Mouse (Mus musculus): ENCODE data around the gene Tpte. TPM values are rescaled to one million over a fixed set of nuclear protein-coding genes. Genes with fewer than 3 reads are reported as not detected.

Gene Tpte
- polyA plus RNA-seq (2014; fragmentation: Nextera tagmentation; extraction: Ambion mirVana) = not detected in 2 replicates

DNA sequence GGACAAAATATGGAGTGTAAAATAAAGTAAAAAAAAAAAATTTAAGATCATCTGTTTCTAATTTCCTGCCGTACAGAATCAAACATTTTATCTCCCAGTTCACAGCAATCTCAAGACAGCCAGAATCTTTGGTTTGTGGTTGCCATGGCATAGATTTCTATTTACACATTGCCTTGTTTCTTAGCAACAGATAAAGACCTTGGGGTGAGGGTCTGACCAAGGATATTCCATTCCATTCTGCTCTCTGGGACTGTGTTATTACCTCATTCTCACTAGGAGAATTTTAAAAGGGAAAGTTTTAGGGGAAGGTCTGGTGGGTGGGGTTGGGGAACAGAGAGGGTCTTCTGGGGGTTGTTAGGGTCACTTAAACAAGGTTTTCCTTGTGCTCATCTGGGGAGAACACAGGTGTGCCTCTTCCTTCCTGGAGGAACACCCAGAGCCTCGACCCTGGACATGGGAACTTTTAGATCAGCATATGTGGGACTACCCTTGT lies at the start of gene Tpte:
Gene Tpte, plus strand, starts transcription at position 443 of the 493 bp plus-strand sequence.
- Histone ChIP-seq H3K4me2 (ENCODE audit: low read depth, low read length) (no peak within 1 kb of the TSS), H3K36me3 (ENCODE audit: control insufficient read depth, insufficient read depth, low read length) (no peaks in the 10 kb centered on the region), H3K9ac (replicated peaks; ENCODE audit: low read depth, low read length) (no peak within 1 kb of the TSS), H3K9me3 (ENCODE audit: control insufficient read depth, low read length) (no peaks in the 10 kb centered on the region), H3K27me3 (ENCODE audit: control insufficient read depth, insufficient read depth, low read length) (no peaks in the 10 kb centered on the region), H3K27ac (ENCODE audit: low read depth, low read length) (no peak within 1 kb of the TSS), H3K4me3 (ENCODE audit: low read depth, low read length) (no peak within 1 kb of the TSS), H3K4me1 (ENCODE audit: control insufficient read depth, insufficient read depth, low read length) (no peaks in the 10 kb centered on the region)
- ATAC-seq (ENCODE audit: low read depth) = no peak
- WGBS = 82% methylated on average over 2 of the region's 2 CpGs

DNA sequence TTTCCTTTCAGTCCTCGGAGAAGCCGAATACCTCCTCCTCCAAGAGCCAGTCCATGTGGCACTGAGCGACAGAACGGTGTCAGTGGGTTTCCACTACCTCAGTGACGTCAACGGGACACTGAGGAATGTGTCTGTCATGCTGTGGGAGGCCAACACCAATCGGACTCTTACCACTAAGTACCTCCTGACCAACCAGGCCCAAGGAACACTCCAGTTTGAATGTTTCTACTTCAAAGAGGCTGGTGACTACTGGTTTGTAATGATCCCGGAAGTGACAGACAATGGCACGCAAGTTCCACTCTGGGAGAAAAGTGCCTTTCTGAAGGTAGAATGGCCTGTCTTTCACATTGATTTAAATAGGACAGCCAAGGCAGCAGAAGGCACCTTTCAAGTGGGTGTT lies 40.3 kb upstream of the Tpte start:
- Histone ChIP-seq H3K27me3 (ENCODE audit: control insufficient read depth, insufficient read depth, low read length) (no peaks in the 10 kb centered on the region), H3K9me3 (ENCODE audit: control insufficient read depth, low read length) (no peaks in the 10 kb centered on the region), H3K27ac (ENCODE audit: low read depth, low read length) (no peak overlapping the region), H3K36me3 (ENCODE audit: control insufficient read depth, insufficient read depth, low read length) (no peaks in the 10 kb centered on the region), H3K4me1 (ENCODE audit: control insufficient read depth, insufficient read depth, low read length) (no peaks in the 10 kb centered on the region), H3K4me3 (ENCODE audit: low read depth, low read length) (no peak overlapping the region), H3K4me2 (ENCODE audit: low read depth, low read length) (no peak overlapping the region), H3K9ac (replicated peaks; ENCODE audit: low read depth, low read length) (no peak overlapping the region)
- WGBS = 90% methylated on average over 9 of the region's 9 CpGs
- no peak for ATAC-seq (ENCODE audit: low read depth)

DNA sequence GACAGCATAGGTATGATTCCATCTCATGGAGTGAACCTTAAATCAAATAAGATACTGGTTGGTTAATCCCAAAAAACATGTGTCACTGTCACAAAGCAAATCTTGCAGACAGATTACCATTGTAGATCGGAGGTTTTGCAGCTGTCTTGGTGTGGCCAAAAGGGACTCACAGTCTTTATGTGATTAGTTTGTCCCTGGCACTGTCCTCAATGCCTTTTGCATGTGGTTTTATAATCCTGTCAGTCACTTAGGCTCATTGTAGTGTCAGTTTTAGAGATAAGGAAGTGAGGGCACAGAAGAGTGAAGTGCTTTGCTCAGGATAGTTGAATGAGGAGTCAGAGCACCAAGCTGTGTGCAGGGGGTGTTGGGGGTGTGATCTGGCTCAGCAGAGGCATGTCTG lies 37.6 kb upstream of the Tpte start:
- Histone ChIP-seq H3K27ac (ENCODE audit: low read depth, low read length) (no peak overlapping the region), H3K9me3 (ENCODE audit: control insufficient read depth, low read length) (no peaks in the 10 kb centered on the region), H3K4me1 (ENCODE audit: control insufficient read depth, insufficient read depth, low read length) (no peaks in the 10 kb centered on the region), H3K9ac (replicated peaks; ENCODE audit: low read depth, low read length) (no peak overlapping the region), H3K36me3 (ENCODE audit: control insufficient read depth, insufficient read depth, low read length) (no peaks in the 10 kb centered on the region), H3K4me3 (ENCODE audit: low read depth, low read length) (no peak overlapping the region), H3K4me2 (ENCODE audit: low read depth, low read length) (no peak overlapping the region), H3K27me3 (ENCODE audit: control insufficient read depth, insufficient read depth, low read length) (no peaks in the 10 kb centered on the region)
- 74% methylated on average over 1 of the region's 1 CpGs for WGBS
- ATAC-seq (ENCODE audit: low read depth) = no peak

DNA sequence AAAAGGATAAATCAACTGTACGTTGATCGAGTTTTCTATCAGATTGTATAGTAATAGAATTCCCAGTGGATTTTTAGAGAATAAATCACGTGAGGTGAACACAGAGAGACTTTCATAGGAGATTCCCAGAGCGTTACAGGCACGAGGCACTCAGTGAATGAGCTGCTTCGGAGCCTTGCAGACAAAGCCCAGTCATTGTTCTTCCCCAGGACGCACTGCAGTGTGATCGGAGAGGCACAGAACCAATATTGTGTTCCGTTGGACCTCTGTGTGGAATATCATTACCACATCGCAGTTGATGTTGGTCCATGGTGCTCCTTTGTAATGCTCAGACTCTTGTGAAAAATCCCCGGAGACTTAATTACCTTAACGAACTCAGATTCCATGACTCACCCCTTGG lies 35.3 kb upstream of the Tpte start:
- Histone ChIP-seq H3K36me3 (ENCODE audit: control insufficient read depth, insufficient read depth, low read length) (no peaks in the 10 kb centered on the region), H3K27me3 (ENCODE audit: control insufficient read depth, insufficient read depth, low read length) (no peaks in the 10 kb centered on the region), H3K4me1 (ENCODE audit: control insufficient read depth, insufficient read depth, low read length) (no peaks in the 10 kb centered on the region), H3K4me3 (ENCODE audit: low read depth, low read length) (no peak overlapping the region), H3K9ac (replicated peaks; ENCODE audit: low read depth, low read length) (no peak overlapping the region), H3K27ac (ENCODE audit: low read depth, low read length) (no peak overlapping the region), H3K4me2 (ENCODE audit: low read depth, low read length) (no peak overlapping the region), H3K9me3 (ENCODE audit: control insufficient read depth, low read length) (no peaks in the 10 kb centered on the region)
- 67% methylated on average over 12 of the region's 12 CpGs for WGBS
- ATAC-seq (ENCODE audit: low read depth) = no peak

DNA sequence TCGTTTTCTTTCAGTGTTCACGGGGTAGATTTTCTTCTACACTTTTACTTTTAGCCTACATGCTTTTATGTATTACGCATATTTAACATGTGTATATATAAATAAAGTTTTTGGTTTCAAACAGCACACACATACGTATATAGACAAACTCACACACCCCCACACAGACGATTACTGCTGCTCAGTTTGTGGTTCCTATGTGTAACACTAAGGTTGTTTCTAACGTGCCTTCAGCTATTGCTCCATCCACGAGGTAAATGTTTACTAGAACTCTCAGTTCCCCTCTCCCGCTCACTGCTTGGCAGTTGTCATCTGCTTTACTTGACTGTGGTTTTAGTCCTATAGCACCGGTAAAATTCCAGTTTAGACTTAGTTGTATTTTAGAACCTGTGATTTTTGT lies 34.2 kb upstream of the Tpte start:
- Histone ChIP-seq H3K4me2 (ENCODE audit: low read depth, low read length) (no peak overlapping the region), H3K4me1 (ENCODE audit: control insufficient read depth, insufficient read depth, low read length) (no peaks in the 10 kb centered on the region), H3K9ac (replicated peaks; ENCODE audit: low read depth, low read length) (no peak overlapping the region), H3K27ac (ENCODE audit: low read depth, low read length) (no peak overlapping the region), H3K9me3 (ENCODE audit: control insufficient read depth, low read length) (peaks cover 2% of the 10 kb centered on the region; the same call in 1 of the 2 replicates), H3K4me3 (ENCODE audit: low read depth, low read length) (no peak overlapping the region), H3K36me3 (ENCODE audit: control insufficient read depth, insufficient read depth, low read length) (no peaks in the 10 kb centered on the region), H3K27me3 (ENCODE audit: control insufficient read depth, insufficient read depth, low read length) (no peaks in the 10 kb centered on the region)
- no peak for ATAC-seq (ENCODE audit: low read depth)
- 85% methylated on average over 9 of the region's 9 CpGs for WGBS

DNA sequence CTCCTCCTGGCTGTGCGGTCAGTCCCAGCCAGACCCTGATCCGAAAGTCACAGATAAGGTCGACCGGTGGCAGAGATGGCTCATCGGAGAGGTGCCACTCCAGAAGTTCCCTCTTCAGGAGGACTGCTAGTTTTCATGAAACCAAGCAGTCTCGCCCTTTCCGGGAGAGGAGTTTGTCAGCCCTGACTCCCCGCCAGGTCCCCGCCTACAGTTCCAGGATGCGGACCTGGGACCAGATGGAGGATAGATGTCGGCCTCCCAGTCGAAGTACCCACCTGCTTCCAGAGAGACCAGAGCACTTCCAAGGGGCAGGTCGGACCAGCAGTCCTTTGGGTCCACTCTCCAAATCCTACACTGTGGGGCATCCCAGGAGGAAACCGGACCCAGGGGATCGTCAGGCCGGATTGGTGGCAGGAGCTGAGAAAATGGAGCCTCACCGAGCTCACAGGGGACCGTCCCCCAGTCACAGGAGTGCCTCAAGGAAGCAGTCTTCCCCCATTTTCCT lies 24.2 kb upstream of the Tpte start:
- ATAC-seq (ENCODE audit: low read depth) = no peak
- H3K27me3 ChIP-seq (ENCODE audit: control insufficient read depth, insufficient read depth, low read length) = no peaks in the 10 kb centered on the region
- H3K27ac ChIP-seq (ENCODE audit: low read depth, low read length) = no peak overlapping the region
- 90% methylated on average over 18 of the region's 18 CpGs for WGBS
- H3K9ac ChIP-seq (replicated peaks; ENCODE audit: low read depth, low read length) = no peak overlapping the region
- no peak overlapping the region for H3K4me2 ChIP-seq (ENCODE audit: low read depth, low read length)
- no peaks in the 10 kb centered on the region for H3K4me1 ChIP-seq (ENCODE audit: control insufficient read depth, insufficient read depth, low read length)
- H3K4me3 ChIP-seq (ENCODE audit: low read depth, low read length) = no peak overlapping the region
- H3K9me3 ChIP-seq (ENCODE audit: control insufficient read depth, low read length) = peaks cover 6% of the 10 kb centered on the region; the same call in 1 of the 2 replicates
- no peaks in the 10 kb centered on the region for H3K36me3 ChIP-seq (ENCODE audit: control insufficient read depth, insufficient read depth, low read length)

DNA sequence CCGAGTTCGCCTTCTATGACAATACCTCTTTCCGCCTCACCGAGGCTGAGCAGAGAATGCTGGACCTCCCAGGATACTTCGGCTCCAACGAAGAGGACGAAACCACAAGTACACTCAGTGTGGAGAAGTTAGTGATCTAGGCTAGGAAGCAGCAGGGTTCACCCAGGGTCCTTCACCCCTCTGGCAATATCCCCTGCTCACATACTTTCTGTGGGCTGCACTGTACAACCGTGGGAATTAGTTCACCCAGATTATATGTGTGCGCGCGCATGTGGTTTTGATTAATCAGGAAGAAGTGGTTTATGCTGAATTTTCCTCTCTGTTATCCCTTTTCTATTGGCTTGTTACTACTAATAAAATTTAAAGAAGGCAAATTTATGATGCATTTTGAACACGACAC lies 23.7 kb upstream of the Tpte start:
- H3K27me3 ChIP-seq (ENCODE audit: control insufficient read depth, insufficient read depth, low read length) = no peaks in the 10 kb centered on the region
- H3K27ac ChIP-seq (ENCODE audit: low read depth, low read length) = no peak overlapping the region
- ATAC-seq (ENCODE audit: low read depth) = no peak
- H3K4me2 ChIP-seq (ENCODE audit: low read depth, low read length) = no peak overlapping the region
- no peak overlapping the region for H3K4me3 ChIP-seq (ENCODE audit: low read depth, low read length)
- H3K9me3 ChIP-seq (ENCODE audit: control insufficient read depth, low read length) = 0 out of 2 replicates have a peak, but pooled peaks cover 4% of the 10 kb centered on the region
- 79% methylated on average over 12 of the region's 12 CpGs for WGBS
- no peaks in the 10 kb centered on the region for H3K4me1 ChIP-seq (ENCODE audit: control insufficient read depth, insufficient read depth, low read length)
- no peaks in the 10 kb centered on the region for H3K36me3 ChIP-seq (ENCODE audit: control insufficient read depth, insufficient read depth, low read length)
- H3K9ac ChIP-seq (replicated peaks; ENCODE audit: low read depth, low read length) = no peak overlapping the region

DNA sequence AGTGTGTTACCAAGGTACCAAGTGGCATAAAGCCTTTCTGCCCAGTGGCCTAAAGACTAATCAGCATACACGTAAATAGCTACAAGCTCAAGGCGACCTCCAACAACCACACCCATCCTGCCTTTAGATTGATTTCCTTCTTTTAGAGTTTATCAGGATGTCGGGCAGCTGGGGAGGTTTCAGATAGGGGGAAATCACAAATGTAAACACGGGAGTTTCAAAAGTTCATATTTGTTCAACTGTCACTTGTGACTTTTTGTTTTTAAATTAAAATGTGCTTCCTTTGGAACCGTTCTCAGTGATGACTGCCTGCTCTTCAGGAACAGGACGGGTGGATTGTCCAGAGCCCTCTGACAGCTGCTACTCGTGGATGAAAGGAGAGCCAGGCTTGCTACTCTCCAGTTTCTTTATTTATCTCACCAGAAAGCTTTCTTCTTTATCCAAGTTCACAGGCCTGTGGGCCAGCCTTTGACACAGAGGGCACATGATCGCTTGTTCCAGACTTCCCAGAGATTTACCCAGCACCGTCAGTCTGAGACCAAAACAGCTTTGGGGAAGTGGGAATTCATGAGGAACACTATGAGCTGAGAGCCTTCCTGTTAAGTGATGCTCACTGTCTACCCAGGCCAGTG lies 23.0 kb upstream of the Tpte start:
- 67% methylated on average over 9 of the region's 9 CpGs for WGBS
- no peaks in the 10 kb centered on the region for H3K27me3 ChIP-seq (ENCODE audit: control insufficient read depth, insufficient read depth, low read length)
- H3K4me3 ChIP-seq (ENCODE audit: low read depth, low read length) = no peak overlapping the region
- ATAC-seq (ENCODE audit: low read depth) = no peak
- H3K27ac ChIP-seq (ENCODE audit: low read depth, low read length) = no peak overlapping the region
- H3K36me3 ChIP-seq (ENCODE audit: control insufficient read depth, insufficient read depth, low read length) = no peaks in the 10 kb centered on the region
- H3K9ac ChIP-seq (replicated peaks; ENCODE audit: low read depth, low read length) = no peak overlapping the region
- H3K4me1 ChIP-seq (ENCODE audit: control insufficient read depth, insufficient read depth, low read length) = no peaks in the 10 kb centered on the region
- 0 out of 2 replicates have a peak, but pooled peaks cover 4% of the 10 kb centered on the region for H3K9me3 ChIP-seq (ENCODE audit: control insufficient read depth, low read length)
- H3K4me2 ChIP-seq (ENCODE audit: low read depth, low read length) = no peak overlapping the region

DNA sequence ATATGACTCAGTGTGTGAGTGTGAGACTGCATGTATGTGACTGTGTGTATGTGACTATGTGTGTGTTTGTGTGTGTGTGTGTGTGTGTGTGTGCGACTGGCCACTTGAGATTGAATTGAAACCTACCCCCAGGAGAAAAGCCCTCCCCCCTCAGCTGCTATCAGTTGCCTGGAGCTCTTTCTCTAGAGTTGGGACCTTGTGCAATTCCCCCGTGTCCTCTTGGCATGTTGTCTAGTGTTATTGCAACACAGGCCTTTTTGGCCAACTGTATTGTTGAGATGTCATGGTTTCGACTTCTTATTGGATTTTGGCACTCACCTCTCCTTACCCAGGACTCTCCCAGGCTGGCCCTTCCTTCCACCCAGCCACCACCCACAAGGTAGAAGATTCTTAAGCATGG lies 21.0 kb upstream of the Tpte start:
- Histone ChIP-seq H3K4me3 (ENCODE audit: low read depth, low read length) (no peak overlapping the region), H3K36me3 (ENCODE audit: control insufficient read depth, insufficient read depth, low read length) (no peaks in the 10 kb centered on the region), H3K9me3 (ENCODE audit: control insufficient read depth, low read length) (0 out of 2 replicates have a peak, but pooled peaks cover 4% of the 10 kb centered on the region), H3K4me1 (ENCODE audit: control insufficient read depth, insufficient read depth, low read length) (no peaks in the 10 kb centered on the region), H3K27ac (ENCODE audit: low read depth, low read length) (no peak overlapping the region), H3K9ac (replicated peaks; ENCODE audit: low read depth, low read length) (no peak overlapping the region), H3K4me2 (ENCODE audit: low read depth, low read length) (no peak overlapping the region), H3K27me3 (ENCODE audit: control insufficient read depth, insufficient read depth, low read length) (no peaks in the 10 kb centered on the region)
- no peak for ATAC-seq (ENCODE audit: low read depth)
- 90% methylated on average over 3 of the region's 3 CpGs for WGBS

Data from neural tube, embryonic 14.5 days (tissue).